Mouse (Mus musculus) CH12.LX (cell line): ENCODE measurements around the gene Sphk1.

Experiments used
- BHLHE40 ChIP-seq: IDR thresholded peaks from 2 replicates; pipeline ENCODE4 v1.6.1; 2011; ENCODE audit warnings: mild to moderate bottlenecking, low read depth, low read length, improper control_type of control experiment
- CHD2 ChIP-seq: IDR thresholded peaks from 2 replicates; pipeline ENCODE4 v1.6.1; 2011; ENCODE audit warnings: low read length, improper control_type of control experiment
- CTCF ChIP-seq, 2 experiments: IDR thresholded peaks in 1 of 2; conservative IDR thresholded peaks in 1 of 2; 2 replicates each; pipeline ENCODE4 v1.5.1; 2011 to 2012; ENCODE audit warnings: low read depth in 2 of 2, low read length in 2 of 2, improper control_type of control experiment in 1 of 2, inconsistent platforms in 1 of 2, mild to moderate bottlenecking in 1 of 2, moderate library complexity in 1 of 2
- ELF1 ChIP-seq: IDR thresholded peaks from 2 replicates; pipeline ENCODE4 v1.6.1; 2014; ENCODE audit warnings: low read depth, mild to moderate bottlenecking, inconsistent platforms, low read length, improper control_type of control experiment
- EP300 ChIP-seq: IDR thresholded peaks from 2 replicates; pipeline ENCODE4 v1.6.1; 2011; ENCODE audit warnings: low read length, improper control_type of control experiment
- JUND ChIP-seq: conservative IDR thresholded peaks from 2 replicates; pipeline ENCODE4 v1.6.1; 2011; ENCODE audit warnings: low read depth, low read length, improper control_type of control experiment
- KAT2A ChIP-seq: IDR thresholded peaks from 2 replicates; pipeline ENCODE4 v1.6.1; 2012; ENCODE audit warnings: low read length, improper control_type of control experiment, inconsistent platforms; ENCODE audit not compliant: insufficient replicate concordance
- MAZ ChIP-seq: IDR thresholded peaks from 2 replicates; pipeline ENCODE4 v1.6.1; 2012; ENCODE audit warnings: low read depth, mild to moderate bottlenecking, inconsistent platforms, low read length, improper control_type of control experiment, moderate library complexity
- POLR2A ChIP-seq: IDR thresholded peaks from 2 replicates; pipeline ENCODE4 v1.6.1; 2011; ENCODE audit warnings: low read depth, mild to moderate bottlenecking, improper control_type of control experiment, low read length
- TCF12 ChIP-seq: IDR thresholded peaks from 2 replicates; pipeline ENCODE4 v1.6.1; 2014; ENCODE audit warnings: low read depth, mild to moderate bottlenecking, inconsistent platforms, low read length, improper control_type of control experiment
- ZC3H11A ChIP-seq: IDR thresholded peaks from 2 replicates; pipeline ENCODE4 v1.6.1; 2012; ENCODE audit warnings: low read depth, mild to moderate bottlenecking, inconsistent platforms, low read length, improper control_type of control experiment

DNA sequence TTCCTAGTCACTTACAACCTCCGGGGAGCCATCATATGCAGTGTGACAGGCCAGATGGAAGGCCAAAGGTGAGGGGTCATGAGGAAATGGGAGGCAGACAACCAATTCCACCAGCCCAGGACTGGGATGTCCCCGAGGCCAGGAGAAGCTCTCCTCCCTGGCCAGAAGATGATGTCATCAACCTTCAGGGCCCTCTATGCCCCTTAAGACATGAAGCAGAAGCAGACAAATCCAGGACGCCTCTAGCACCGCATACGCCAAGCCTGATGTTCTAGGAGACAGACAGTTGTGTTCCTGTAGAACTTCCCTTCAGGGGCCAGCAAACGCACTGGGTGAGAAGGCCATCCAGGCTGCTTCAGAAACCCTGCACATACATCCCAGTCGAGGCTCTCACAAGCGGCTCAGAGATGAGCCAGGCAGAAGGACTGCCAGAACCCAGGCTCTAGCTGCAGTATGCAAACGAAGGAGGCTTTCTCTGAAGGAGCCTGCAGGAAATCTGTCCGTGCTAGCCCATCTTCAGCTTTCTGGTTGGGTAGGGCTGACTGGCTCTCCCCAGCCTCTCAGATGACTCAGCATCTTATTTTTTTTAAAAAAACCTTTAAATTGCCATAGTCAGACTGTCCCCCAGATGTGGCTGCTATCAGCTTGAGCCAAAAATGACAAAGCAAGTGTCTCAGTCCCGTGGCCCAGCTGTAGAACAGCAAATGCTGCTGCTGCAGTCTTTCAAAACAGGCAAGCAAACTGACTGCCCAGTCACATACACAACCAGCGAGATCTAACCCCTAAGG, 42.2 kb downstream of the Sphk1 start:
- no peak for TF ChIP-seq MAZ
- TF ChIP-seq CTCF (conservative IDR thresholded peaks at IDR 0.05 in 1 of 2, IDR thresholded peaks at IDR 0.05 in 1 of 2; ENCODE audit: low read depth in 2 of 2, low read length in 2 of 2): no peak
- no peak; the same call in none of the 2 replicates for TF ChIP-seq EP300
- peak; percentile 21; the same call in 1 of the 2 replicates for TF ChIP-seq JUND
- TF ChIP-seq TCF12: no peak
- TF ChIP-seq KAT2A: no peak
- no peak for TF ChIP-seq ZC3H11A
- peak; percentile 67 for TF ChIP-seq BHLHE40
- no peak for TF ChIP-seq POLR2A
- no peak for TF ChIP-seq ELF1
- no peak for TF ChIP-seq CHD2
